Mouse (Mus musculus) neural tube, embryonic 11.5 days (tissue): ENCODE measurements at regions not wholly inside any gene's neighbourhood (a gene's known extent, or its start where the extent isn't known, plus 50 kb on each side); places are given as distances from the start of the nearest gene placed in this dataset.

Source experiments
- ATAC-seq: fragments of 200-750 bp; cut with Nextera tagmentation; 2 replicates; pipeline ENCODE4 v1.8.0; 2017; ENCODE audit warnings: moderate number of reproducible peaks, mild to moderate bottlenecking, moderate TSS enrichment, moderate library complexity; ENCODE audit not compliant: insufficient read depth, low FRiP score, low TSS enrichment
- DNase-seq: peaks from one replicate; pipeline ENCODE4 v3.0.0-alpha.2; 2015; ENCODE audit warnings: low spot score
- H3K27ac ChIP-seq: fragments of 300-500 bp; sonication (generic); 2 replicates; pipeline ENCODE4 v1.5.1; 2014; ENCODE audit warnings: low read depth, mild to moderate bottlenecking, low read length
- H3K27me3 ChIP-seq: fragments of 300-500 bp; sonication (generic); 2 replicates; pipeline ENCODE4 v1.6.1; 2014; ENCODE audit warnings: mild to moderate bottlenecking, low read length, mixed read lengths; ENCODE audit not compliant: control insufficient read depth, insufficient read depth
- H3K36me3 ChIP-seq: fragments of 300-500 bp; sonication (generic); 2 replicates; pipeline ENCODE4 v1.6.1; 2014; ENCODE audit warnings: mild to moderate bottlenecking, low read length, moderate library complexity, mixed read lengths; ENCODE audit not compliant: control insufficient read depth, insufficient read depth
- H3K4me1 ChIP-seq: fragments of 300-500 bp; sonication (generic); 2 replicates; pipeline ENCODE4 v1.6.1; 2014; ENCODE audit warnings: low read length, mixed read lengths; ENCODE audit not compliant: control insufficient read depth, insufficient read depth
- H3K4me2 ChIP-seq: fragments of 300-500 bp; sonication (generic); 2 replicates; pipeline ENCODE4 v1.6.1; 2014; ENCODE audit warnings: low read depth, mild to moderate bottlenecking, moderate library complexity
- H3K4me3 ChIP-seq: fragments of 300-500 bp; sonication (generic); 2 replicates; pipeline ENCODE4 v1.5.1; 2014; ENCODE audit warnings: low read depth, low read length
- H3K9ac ChIP-seq: fragments of 300-500 bp; sonication (generic); 2 replicates; pipeline ENCODE4 v1.6.1; 2014; ENCODE audit warnings: mild to moderate bottlenecking, low read length
- H3K9me3 ChIP-seq: fragments of 300-500 bp; sonication (generic); 2 replicates; pipeline ENCODE4 v1.6.1; 2016; ENCODE audit warnings: low read length; ENCODE audit not compliant: control insufficient read depth
- WGBS: fragments of 180-500 bp; shearing (Covaris S2); extraction: QIAGEN DNeasy Blood & Tissue Kit; methylation state at CpG from one replicate; pipeline ENCODE4 v1.1.7; 2014; 5-methylcytosine and 5-hydroxymethylcytosine counted together

DNA sequence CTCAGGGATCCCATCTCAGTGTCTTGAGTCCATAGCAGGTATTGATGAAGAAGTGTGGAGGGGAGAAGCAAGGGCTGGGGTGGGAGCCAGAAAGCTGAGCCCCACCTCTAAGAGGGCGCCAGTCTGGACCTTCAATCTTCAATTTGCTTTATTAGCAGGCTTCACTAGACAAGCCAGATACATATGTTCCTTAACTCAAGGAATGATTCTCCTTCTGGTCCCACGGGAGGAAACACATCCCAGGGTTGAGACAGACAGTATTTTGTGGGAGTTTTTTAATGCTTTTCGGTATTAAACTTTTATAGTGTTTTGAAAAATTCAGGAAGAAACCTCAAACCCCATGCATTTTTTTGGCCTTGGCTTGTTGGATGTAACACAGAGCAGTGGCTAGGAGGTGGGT is 606.7 kb upstream of the Fam19a5 start:
- ATAC-seq (no peak), DNase-seq (no peak)
- H3K9ac ChIP-seq, result no peak overlapping the region

DNA sequence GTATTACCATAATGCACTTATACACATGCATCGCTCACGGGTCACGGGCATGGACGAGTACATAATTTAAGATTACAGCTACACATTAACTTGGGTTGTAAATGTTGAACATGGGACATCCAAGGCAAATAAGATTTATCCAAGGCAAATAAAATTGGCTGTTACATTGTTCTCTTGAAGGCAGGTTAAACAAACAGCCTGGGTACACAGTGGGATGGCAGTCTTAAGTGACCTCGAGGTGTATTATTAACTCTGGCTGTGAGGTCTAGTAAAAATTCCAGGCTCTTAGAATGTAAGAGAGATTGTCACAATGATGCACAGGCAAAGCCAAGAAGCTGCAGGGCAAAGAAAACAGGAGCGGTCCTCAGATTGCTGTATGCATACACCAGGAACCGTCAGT is 599.6 kb upstream of the Fam19a5 start:
- H3K27ac ChIP-seq, result no peak overlapping the region
- H3K9me3 ChIP-seq, result no peaks in the 10 kb centered on the region
- H3K36me3 ChIP-seq, result no peaks in the 10 kb centered on the region
- no peak for ATAC-seq
- H3K27me3 ChIP-seq, result no peaks in the 10 kb centered on the region
- H3K4me2 ChIP-seq, result no peak overlapping the region
- no peak overlapping the region for H3K9ac ChIP-seq
- no peaks in the 10 kb centered on the region for H3K4me1 ChIP-seq
- WGBS, result 76% methylated on average over 7 of the region's 7 CpGs
- H3K4me3 ChIP-seq, result no peak overlapping the region
- no peak for DNase-seq

More for the DNA sequence above, 606.7 kb upstream of the Fam19a5 start:
- Histone ChIP-seq H3K4me1 (no peaks in the 10 kb centered on the region), H3K4me2 (no peak overlapping the region), H3K4me3 (no peak overlapping the region), H3K9me3 (no peaks in the 10 kb centered on the region), H3K36me3 (no peaks in the 10 kb centered on the region), H3K27ac (no peak overlapping the region), H3K27me3 (no peaks in the 10 kb centered on the region)
- WGBS, result 85% methylated on average over 3 of the region's 3 CpGs

DNA sequence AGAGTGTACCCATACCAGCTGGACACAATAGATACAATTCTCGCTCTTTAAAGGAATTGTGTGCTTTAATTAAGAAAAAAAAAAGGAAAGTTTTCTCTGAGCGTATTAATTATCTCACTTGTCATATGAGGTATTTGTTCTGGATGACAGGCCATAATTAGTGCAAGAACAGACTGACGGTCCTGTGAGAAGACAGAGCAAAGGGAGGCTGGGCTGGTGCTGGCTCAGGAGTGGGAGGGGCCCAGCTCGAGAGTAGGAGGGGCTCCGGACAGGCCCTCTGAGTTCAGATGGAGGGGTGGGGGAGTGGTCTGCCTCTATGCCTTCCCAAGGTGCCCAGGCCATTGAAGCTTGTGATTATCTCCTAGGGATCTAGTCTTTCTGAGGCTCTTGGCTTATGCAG is 591.5 kb upstream of the Fam19a5 start:
- DNase-seq (no peak), ATAC-seq (no peak)
- Histone ChIP-seq H3K27me3 (no peaks in the 10 kb centered on the region), H3K4me3 (no peak overlapping the region), H3K9ac (no peak overlapping the region), H3K36me3 (no peaks in the 10 kb centered on the region), H3K4me1 (no peaks in the 10 kb centered on the region), H3K9me3 (no peaks in the 10 kb centered on the region), H3K27ac (no peak overlapping the region), H3K4me2 (no peak overlapping the region)
- WGBS, result 69% methylated on average over 5 of the region's 5 CpGs

DNA sequence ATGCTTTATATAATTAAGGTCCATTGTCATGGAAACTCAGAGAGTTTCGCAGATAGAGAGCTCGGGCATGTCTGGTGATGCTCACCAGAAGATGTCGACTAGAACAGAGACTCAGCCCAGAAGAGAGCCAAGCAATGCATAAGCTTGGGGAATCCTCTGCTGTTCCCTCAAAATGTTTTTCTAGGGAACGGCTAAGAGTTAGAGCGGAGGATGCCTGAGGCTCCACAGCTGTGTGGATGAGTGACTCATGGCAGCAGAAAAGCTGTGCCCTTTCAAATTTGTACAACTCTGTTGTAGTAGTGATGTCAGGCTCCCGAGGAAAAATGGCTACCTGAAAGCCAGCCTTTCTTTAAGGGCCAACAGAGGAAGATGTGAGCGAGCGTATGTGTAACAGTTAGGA is 586.2 kb upstream of the Fam19a5 start:
- no peak overlapping the region for H3K4me3 ChIP-seq
- H3K4me2 ChIP-seq, result no peak overlapping the region
- DNase-seq (no peak), ATAC-seq (no peak)
- H3K9me3 ChIP-seq, result no peaks in the 10 kb centered on the region
- H3K27ac ChIP-seq, result no peak overlapping the region
- no peaks in the 10 kb centered on the region for H3K4me1 ChIP-seq
- 87% methylated on average over 8 of the region's 8 CpGs for WGBS
- H3K9ac ChIP-seq, result no peak overlapping the region
- no peaks in the 10 kb centered on the region for H3K36me3 ChIP-seq
- H3K27me3 ChIP-seq, result no peaks in the 10 kb centered on the region

DNA sequence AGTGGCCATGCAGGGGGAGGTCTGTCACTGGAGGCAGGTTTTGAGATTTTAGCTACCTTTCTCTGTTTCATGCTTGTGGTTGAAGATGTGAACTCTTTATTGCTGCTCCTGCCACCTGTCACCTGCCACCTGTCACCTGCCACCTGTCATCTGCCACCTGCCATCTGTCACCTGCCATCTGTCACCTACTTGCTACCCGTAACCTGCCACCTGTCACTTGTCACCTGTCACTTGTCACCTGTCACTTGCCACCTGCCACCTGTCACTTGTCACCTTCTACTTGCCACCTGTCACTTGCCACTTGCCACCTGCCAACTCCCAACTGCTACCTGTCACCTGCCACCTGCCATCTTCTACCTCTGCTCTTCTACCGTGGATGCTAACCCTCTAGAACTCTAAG is 581.2 kb upstream of the Fam19a5 start:
- Histone ChIP-seq H3K4me3 (no peak overlapping the region), H3K9me3 (no peaks in the 10 kb centered on the region), H3K27me3 (no peaks in the 10 kb centered on the region), H3K27ac (no peak overlapping the region), H3K4me1 (no peaks in the 10 kb centered on the region), H3K36me3 (no peaks in the 10 kb centered on the region), H3K9ac (no peak overlapping the region), H3K4me2 (no peak overlapping the region)
- WGBS, result 79% methylated on average over 2 of the region's 2 CpGs
- DNase-seq (no peak), ATAC-seq (no peak)

DNA sequence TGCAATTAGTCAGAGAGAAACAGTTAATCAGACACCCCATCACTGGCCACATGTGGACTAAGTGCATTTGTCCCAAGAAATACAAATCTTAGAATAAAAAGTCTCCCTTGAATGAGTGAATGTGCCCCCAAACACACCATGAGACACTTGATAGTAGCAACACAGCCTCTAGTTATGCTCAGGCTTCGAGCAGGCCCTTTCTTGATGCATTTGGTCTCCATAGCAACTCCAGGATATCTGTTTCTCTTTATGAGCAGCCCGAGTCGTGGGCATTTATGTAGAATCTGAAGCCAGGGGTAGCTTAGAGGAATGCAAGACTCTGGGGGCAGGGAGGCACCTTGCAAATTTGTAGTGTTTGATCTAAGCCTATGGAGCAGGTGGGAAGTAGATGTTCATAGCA is 580.6 kb upstream of the Fam19a5 start:
- Histone ChIP-seq H3K4me1 (no peaks in the 10 kb centered on the region), H3K27me3 (no peaks in the 10 kb centered on the region), H3K4me3 (no peak overlapping the region), H3K36me3 (no peaks in the 10 kb centered on the region), H3K9ac (no peak overlapping the region), H3K9me3 (no peaks in the 10 kb centered on the region), H3K27ac (no peak overlapping the region), H3K4me2 (no peak overlapping the region)
- no peak for DNase-seq
- no peak for ATAC-seq
- 53% methylated on average over 3 of the region's 3 CpGs for WGBS

DNA sequence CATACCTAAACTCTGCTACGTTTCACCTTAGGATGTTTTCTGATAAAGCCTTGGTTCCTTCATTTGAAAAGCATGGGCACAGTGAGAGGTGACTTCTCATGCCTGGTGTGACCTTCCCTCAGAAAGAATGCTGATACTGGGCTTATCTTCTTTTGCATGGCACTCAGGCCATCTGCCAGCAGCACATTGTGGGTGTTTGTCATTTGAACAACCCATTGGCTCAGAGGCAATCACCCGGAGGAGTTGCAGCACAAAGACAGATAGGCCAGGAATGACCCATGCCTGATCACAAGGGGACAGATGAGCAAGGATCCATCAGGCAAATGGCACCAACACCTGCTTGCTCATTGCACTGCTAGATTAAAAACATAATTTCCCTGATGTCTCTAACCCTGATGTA is 572.7 kb upstream of the Fam19a5 start:
- H3K4me3 ChIP-seq, result no peak overlapping the region
- no peaks in the 10 kb centered on the region for H3K4me1 ChIP-seq
- no peak overlapping the region for H3K4me2 ChIP-seq
- H3K36me3 ChIP-seq, result no peaks in the 10 kb centered on the region
- no peaks in the 10 kb centered on the region for H3K9me3 ChIP-seq
- 88% methylated on average over 2 of the region's 2 CpGs for WGBS
- no peak overlapping the region for H3K27ac ChIP-seq
- DNase-seq, result no peak
- no peak overlapping the region for H3K9ac ChIP-seq
- H3K27me3 ChIP-seq, result no peaks in the 10 kb centered on the region
- no peak for ATAC-seq

DNA sequence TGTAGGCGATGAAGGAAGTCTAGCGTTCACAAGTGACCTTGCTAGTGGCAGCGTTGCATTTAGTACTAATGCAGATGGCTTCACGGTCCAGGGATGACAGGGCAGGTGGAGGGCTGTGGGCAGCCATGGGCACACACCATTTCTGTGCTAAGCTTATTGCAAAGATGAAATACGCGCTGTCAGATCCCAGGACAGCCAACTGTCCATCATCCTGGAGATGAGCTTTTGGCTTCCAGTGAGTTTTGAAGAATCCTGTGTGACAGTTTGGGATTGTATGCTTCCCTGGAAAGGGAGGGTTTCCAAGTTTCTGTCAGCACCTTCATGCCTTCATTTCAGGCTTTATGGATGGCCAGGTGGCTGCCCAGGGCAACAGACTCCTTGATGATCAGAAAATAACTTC is 547.9 kb upstream of the Fam19a5 start:
- Histone ChIP-seq H3K4me1 (no peaks in the 10 kb centered on the region), H3K27me3 (no peaks in the 10 kb centered on the region), H3K9ac (no peak overlapping the region), H3K36me3 (no peaks in the 10 kb centered on the region), H3K9me3 (no peaks in the 10 kb centered on the region), H3K4me2 (no peak overlapping the region), H3K27ac (no peak overlapping the region), H3K4me3 (no peak overlapping the region)
- WGBS, result 91% methylated on average over 6 of the region's 6 CpGs
- ATAC-seq (no peak), DNase-seq (no peak)

DNA sequence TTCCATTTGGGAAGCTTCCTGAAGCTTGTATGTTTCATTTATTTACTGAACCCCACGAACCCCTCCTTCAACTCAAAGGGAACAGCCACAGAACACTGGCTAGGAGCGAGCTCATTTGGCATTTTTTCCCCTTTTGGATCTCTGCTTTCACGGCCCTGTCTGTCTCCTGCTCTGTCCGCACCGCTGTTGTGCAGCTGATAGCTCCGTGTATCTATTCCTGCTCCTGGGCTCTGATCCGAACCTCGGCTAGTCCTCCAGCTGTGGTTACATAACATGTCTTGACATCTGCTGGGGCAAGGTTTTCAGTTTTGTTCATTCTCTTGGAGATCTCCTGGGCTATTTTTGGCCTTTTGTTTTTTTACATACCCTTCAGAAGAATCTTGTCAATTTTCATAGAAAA is 525.1 kb upstream of the Fam19a5 start:
- ATAC-seq (no peak), DNase-seq (no peak)
- 65% methylated on average over 8 of the region's 8 CpGs for WGBS
- Histone ChIP-seq H3K4me2 (no peak overlapping the region), H3K27ac (no peak overlapping the region), H3K9ac (no peak overlapping the region), H3K4me1 (no peaks in the 10 kb centered on the region), H3K4me3 (no peak overlapping the region), H3K9me3 (no peaks in the 10 kb centered on the region), H3K27me3 (no peaks in the 10 kb centered on the region), H3K36me3 (no peaks in the 10 kb centered on the region)
